9 mouse cellular contexts compared by ENCODE assay signal in the genomic region with DNA sequence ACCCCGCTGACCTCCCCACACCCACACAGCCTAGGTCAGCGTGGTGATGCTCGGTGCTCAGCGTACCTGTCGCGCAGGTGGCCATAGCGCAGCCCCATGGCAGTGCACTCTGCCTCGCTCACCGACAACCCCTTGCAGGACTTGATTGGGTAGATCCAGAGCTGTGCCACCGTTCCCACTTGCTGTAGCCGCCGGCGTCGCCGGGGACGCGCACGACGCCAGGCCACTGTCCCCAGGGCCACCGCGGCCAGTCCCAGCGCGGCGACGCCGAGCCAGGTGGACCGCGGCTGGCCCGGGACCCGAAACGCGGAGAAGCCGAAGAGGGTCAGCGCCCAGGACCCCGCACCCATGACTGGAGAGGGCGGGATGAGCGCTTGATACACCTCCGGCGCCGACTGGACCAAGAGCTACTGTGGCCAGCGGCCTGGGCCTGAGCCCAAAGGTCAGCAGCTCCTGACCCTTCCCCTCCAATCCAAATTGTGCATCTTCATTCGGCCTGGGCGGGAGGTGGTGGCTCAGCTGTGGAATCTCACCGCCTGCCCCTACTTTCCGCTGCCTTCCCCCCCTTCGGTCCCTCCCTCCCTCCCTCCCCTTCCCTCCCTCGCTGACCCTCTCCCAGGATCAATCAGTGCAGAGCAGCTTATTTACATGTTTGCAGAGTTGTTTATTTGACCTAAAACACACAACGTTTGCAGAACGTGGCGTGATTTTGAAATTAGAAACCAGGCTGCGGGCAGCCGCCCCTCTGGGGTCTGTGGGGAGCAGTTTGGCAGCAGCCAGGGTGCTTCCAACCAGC. TPM values are rescaled to one million over a fixed set of nuclear protein-coding genes. Genes with fewer than 3 reads are reported as not detected.
DNase-seq lines count a peak whose midpoint lies in the region; ATAC-seq lines count a peak whose summit lies in the region.
"Had no signal": no experiment of that assay in that cellular context is flagged by ENCODE, and none has a peak within 500 bp of the region (broad histone marks: within the 10 kb centered on the region; RNA-seq: fewer than 3 reads in every experiment).

A gene (minus strand): TSS at position 534 of the 796 bp plus-strand sequence.

- peak within 1 kb of the TSS; percentile 67 for H3K4me2 ChIP-seq in midbrain, embryonic 13.5 days (replicated peaks)

- H3K36me3 ChIP-seq in forebrain, embryonic 10.5 days (replicated peaks): no peaks in the 10 kb centered on the region
- 0 out of 2 replicates have a peak, but pooled peaks cover 3% of the 10 kb centered on the region for H3K36me3 ChIP-seq in midbrain, embryonic 13.5 days

- peak; percentile 50; the same call in 1 of the 2 replicates for ATAC-seq in midbrain, embryonic 13.5 days

- peak; percentile 88 for DNase-seq in heart, adult 11 months
- no peak for DNase-seq in heart, adult 18-20 months
- DNase-seq in forebrain, embryonic 10.5 days (ENCODE audit: extremely low spot score, low spot score): no peak
- peak; percentile 64 for DNase-seq in kidney, adult 9 months
- DNase-seq in thymus, postnatal 0 days (ENCODE audit: low spot score): no peak
- no peak for DNase-seq in ovary, postnatal 10 days (ENCODE audit: low spot score)
- no peak for DNase-seq in ovary, postnatal 14 days (ENCODE audit: low spot score)

- H3K4me3 ChIP-seq in forebrain, embryonic 10.5 days: peak within 1 kb of the TSS; percentile 50
- peak within 1 kb of the TSS; percentile 38 for H3K4me3 ChIP-seq in midbrain, embryonic 13.5 days (replicated peaks)

- H3K27ac ChIP-seq in forebrain, embryonic 10.5 days: no peak within 1 kb of the TSS
- H3K27ac ChIP-seq in midbrain, embryonic 13.5 days: no peak within 1 kb of the TSS

- peaks cover 19% of the 10 kb centered on the region for H3K4me1 ChIP-seq in forebrain, embryonic 10.5 days
- peaks cover 7% of the 10 kb centered on the region for H3K4me1 ChIP-seq in midbrain, embryonic 13.5 days (replicated peaks)

- peaks cover 42% of the 10 kb centered on the region for H3K27me3 ChIP-seq in forebrain, embryonic 10.5 days (ENCODE audit: poor library complexity, severe bottlenecking)
- H3K27me3 ChIP-seq in midbrain, embryonic 13.5 days: peaks cover 31% of the 10 kb centered on the region
- H3K27me3 ChIP-seq: CH12.LX had no signal

- WGBS in forebrain, embryonic 10.5 days: 8% methylated on average over 52 of the region's 52 CpGs
- 6% methylated on average over 52 of the region's 52 CpGs for WGBS in midbrain, embryonic 13.5 days

- peak within 1 kb of the TSS; percentile 53; the same call in 1 of the 2 replicates for H3K9ac ChIP-seq in midbrain, embryonic 13.5 days (replicated peaks)

- H3K9me3 ChIP-seq in forebrain, embryonic 10.5 days: no peaks in the 10 kb centered on the region
- H3K9me3 ChIP-seq in midbrain, embryonic 13.5 days: no peaks in the 10 kb centered on the region

RNA-seq across cellular contexts. Expression of the gene that starts here (rescaled TPM):
- total RNA-seq in heart, adult 18-20 months (2021): under 1 TPM in 1 of 2 experiments, not detected in 1; 0.21 TPM
- not detected in 2 replicates for polyA plus RNA-seq in forebrain, embryonic 10.5 days (2016; fragmentation: Nextera tagmentation; extraction: Ambion mirVana)
- not detected in 2 replicates for polyA plus RNA-seq in midbrain, embryonic 13.5 days (2015; fragmentation: Nextera tagmentation; extraction: Ambion mirVana)
- polyA plus RNA-seq in thymus, postnatal 0 days (2015; fragmentation: Nextera tagmentation; extraction: Ambion mirVana): 1.7 and 2.0 TPM in 2 replicates
- total RNA-seq: CH12.LX had no signal

Comparison
In these comparisons a context has a peak if more than half of its experiments do, and no peak if none do; other contexts are left out.
1. DNase-seq: peak in heart, adult 11 months (single experiment) and kidney, adult 9 months (single experiment); none in heart, adult 18-20 months (0 of 2), forebrain, embryonic 10.5 days (single experiment), thymus, postnatal 0 days (single experiment), ovary, postnatal 10 days (single experiment) and ovary, postnatal 14 days (single experiment).
2. Peak in ATAC-seq, H3K4me3 ChIP-seq, H3K9ac ChIP-seq and H3K4me2 ChIP-seq in midbrain, embryonic 13.5 days; RNA of the gene not detected or under 1 TPM.